Mouse (Mus musculus): ENCODE data around the gene Tns3. TPM values are rescaled to one million over a fixed set of nuclear protein-coding genes. Genes with fewer than 3 reads are reported as not detected.

The Tns3 gene
- polyA plus RNA-seq, 1 experiment from 2014 or later = 18.7 TPM

DNA sequence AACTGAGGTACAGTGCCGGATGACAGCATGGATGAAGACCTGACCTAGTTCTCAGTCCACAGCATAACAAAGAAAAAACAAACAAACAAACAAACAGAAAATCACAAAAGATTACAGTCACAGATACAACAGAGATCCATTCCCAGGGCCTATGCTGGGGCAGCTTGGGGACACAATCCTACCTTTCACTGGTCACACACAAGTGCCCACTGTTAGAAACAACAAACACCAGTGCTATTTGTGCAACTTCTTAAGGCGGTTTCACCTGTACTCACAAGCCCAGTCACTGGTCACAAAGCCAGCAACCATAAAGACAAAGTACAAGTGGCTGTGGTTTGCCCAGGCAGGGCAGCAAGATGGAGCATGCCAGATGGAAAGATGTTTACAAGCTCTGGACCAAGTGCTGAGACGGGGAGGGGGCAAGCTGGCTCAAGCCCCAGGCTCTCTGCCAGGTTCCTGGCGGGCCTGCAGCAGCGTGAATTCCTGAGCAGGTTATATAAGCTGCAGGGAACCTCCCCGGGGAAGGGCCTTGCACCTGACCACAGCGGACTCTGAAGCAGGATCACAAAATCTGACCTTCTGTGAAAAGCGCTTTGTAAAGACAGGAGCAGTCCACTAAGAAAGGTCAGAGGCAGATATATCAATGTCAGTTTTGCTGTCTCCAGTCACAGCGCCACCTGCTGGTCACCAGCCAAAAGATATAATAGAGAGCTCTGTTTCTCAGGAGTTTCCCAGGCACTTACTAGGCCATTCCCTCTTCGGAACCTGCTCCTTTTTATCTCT is 140.8 kb downstream of the Tns3 start:
- H3K36me3 ChIP-seq (ENCODE audit: control insufficient read depth, insufficient read depth, low read length) = peaks cover 6% of the 10 kb centered on the region; the same call in 1 of the 2 replicates
- H3K27me3 ChIP-seq (replicated peaks; ENCODE audit: control insufficient read depth, insufficient read depth, low read length) = no peaks in the 10 kb centered on the region
- H3K9ac ChIP-seq (ENCODE audit: low read depth, low read length) = no peak overlapping the region
- no peak overlapping the region for H3K4me3 ChIP-seq (ENCODE audit: low read length)
- peaks cover 11% of the 10 kb centered on the region; the same call in 1 of the 2 replicates for H3K4me1 ChIP-seq (ENCODE audit: control insufficient read depth, insufficient read depth, low read length)
- H3K27ac ChIP-seq (ENCODE audit: low read length) = no peak overlapping the region
- 40% methylated on average over 10 of the region's 10 CpGs for WGBS
- no peaks in the 10 kb centered on the region for H3K9me3 ChIP-seq (ENCODE audit: control insufficient read depth, low read length)
- ATAC-seq = peak; percentile 55
- H3K4me2 ChIP-seq (ENCODE audit: low read depth, low read length) = no peak overlapping the region

DNA sequence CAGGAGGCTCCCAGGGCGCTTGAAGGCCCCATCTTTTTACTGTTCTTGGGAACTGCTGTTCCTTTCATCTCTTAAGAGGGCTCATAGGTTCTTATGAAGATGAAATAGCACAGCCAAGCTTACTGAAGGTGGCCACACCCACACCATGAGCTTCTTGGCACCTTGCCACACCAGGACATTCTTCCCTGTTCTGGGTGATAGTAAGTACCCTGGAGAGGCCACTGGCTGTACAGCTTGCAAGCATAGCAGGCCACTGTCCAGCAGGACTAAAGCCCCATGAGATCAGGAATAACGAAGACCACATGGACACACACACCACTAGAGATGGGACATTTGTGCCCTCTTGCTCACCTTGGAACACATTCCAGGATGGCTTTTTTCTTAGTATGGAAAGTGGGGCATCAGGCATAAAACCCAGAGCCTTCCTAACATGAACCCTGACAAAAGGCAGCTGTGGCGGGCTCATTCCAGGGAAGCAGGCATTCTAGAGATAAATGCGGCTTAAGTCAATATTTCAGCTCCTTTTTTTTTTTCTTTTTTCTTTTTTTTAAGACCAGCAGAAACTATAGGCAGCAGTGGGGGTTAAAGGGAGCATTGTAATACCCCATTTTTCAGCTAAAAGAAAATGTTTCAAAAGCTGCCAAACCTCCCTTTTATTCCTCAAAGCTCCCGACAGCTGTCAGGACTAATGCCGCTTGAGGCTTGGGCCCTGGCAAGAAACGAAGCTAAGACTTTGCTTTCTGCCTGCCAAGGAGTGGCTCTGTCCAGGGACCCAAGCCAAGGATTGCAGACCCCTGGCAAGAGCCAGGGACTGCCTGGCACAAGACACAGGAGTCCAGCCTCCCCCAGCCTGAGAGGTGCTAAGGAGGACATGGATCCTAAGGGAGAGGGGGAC is 150.7 kb downstream of the Tns3 start:
- no peaks in the 10 kb centered on the region for H3K9me3 ChIP-seq (ENCODE audit: control insufficient read depth, low read length)
- WGBS = 48% methylated on average over 7 of the region's 7 CpGs
- H3K4me3 ChIP-seq (ENCODE audit: low read length) = no peak overlapping the region
- H3K27ac ChIP-seq (ENCODE audit: low read length) = peak overlapping the region; percentile 62
- peaks cover 27% of the 10 kb centered on the region for H3K4me1 ChIP-seq (ENCODE audit: control insufficient read depth, insufficient read depth, low read length)
- peak; percentile 61 for ATAC-seq
- H3K4me2 ChIP-seq (ENCODE audit: low read depth, low read length) = no peak overlapping the region
- H3K9ac ChIP-seq (ENCODE audit: low read depth, low read length) = no peak overlapping the region
- H3K27me3 ChIP-seq (replicated peaks; ENCODE audit: control insufficient read depth, insufficient read depth, low read length) = no peaks in the 10 kb centered on the region
- H3K36me3 ChIP-seq (ENCODE audit: control insufficient read depth, insufficient read depth, low read length) = no peaks in the 10 kb centered on the region; the same call in 1 of the 2 replicates

DNA sequence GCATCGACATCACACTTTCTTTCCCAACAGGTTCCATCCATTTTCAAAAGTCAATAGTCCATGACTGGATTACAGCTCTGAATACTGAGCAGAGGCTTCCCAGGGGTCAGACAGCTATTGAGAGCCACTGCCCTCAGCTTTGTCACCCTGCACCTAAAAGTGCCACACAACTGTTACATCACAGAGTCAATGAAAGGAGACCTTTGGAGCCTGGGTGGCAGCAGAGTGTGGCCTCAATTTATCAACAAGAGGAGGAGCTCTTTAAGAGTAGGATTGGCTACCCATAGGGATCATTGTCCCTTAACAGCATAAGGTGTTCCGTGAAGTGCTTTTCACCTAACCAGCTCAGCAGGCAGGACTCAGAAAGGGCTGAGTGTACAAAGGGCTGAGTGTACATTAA is 154.0 kb downstream of the Tns3 start:
- Histone ChIP-seq H3K4me3 (ENCODE audit: low read length) (no peak overlapping the region), H3K9me3 (ENCODE audit: control insufficient read depth, low read length) (no peaks in the 10 kb centered on the region), H3K36me3 (ENCODE audit: control insufficient read depth, insufficient read depth, low read length) (peaks cover 2% of the 10 kb centered on the region; the same call in 1 of the 2 replicates), H3K27me3 (replicated peaks; ENCODE audit: control insufficient read depth, insufficient read depth, low read length) (no peaks in the 10 kb centered on the region), H3K9ac (ENCODE audit: low read depth, low read length) (no peak overlapping the region), H3K27ac (ENCODE audit: low read length) (peak overlapping the region; percentile 44; the same call in 1 of the 2 replicates), H3K4me2 (ENCODE audit: low read depth, low read length) (no peak overlapping the region), H3K4me1 (ENCODE audit: control insufficient read depth, insufficient read depth, low read length) (peaks cover 27% of the 10 kb centered on the region)
- ATAC-seq = peak; percentile 90
- WGBS = 67% methylated on average over 2 of the region's 2 CpGs

DNA sequence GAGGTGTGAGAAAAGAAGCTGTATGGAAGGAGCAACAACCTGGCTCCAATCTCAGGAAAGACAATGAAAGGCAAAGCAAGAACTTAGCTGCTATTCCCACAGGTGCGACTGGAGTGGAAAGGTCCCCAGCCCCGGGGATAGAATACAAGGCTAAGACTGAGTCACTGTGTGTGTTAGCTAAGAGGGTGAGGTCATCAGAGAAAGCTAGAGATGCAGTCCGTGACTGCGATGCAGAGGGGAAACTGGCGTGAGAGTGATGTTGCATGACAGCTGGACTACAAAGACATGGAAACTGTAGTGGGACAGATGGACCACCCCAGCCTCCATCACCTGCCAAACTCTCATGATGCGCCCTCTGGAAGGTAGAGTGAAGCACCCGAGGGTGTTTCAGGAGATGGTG is 154.7 kb downstream of the Tns3 start:
- 71% methylated on average over 7 of the region's 7 CpGs for WGBS
- Histone ChIP-seq H3K4me2 (ENCODE audit: low read depth, low read length) (no peak overlapping the region), H3K9ac (ENCODE audit: low read depth, low read length) (no peak overlapping the region), H3K4me1 (ENCODE audit: control insufficient read depth, insufficient read depth, low read length) (peaks cover 27% of the 10 kb centered on the region), H3K4me3 (ENCODE audit: low read length) (no peak overlapping the region), H3K27me3 (replicated peaks; ENCODE audit: control insufficient read depth, insufficient read depth, low read length) (no peaks in the 10 kb centered on the region), H3K9me3 (ENCODE audit: control insufficient read depth, low read length) (no peaks in the 10 kb centered on the region), H3K27ac (ENCODE audit: low read length) (peak overlapping the region; percentile 44; the same call in 1 of the 2 replicates), H3K36me3 (ENCODE audit: control insufficient read depth, insufficient read depth, low read length) (peaks cover 2% of the 10 kb centered on the region; the same call in 1 of the 2 replicates)
- no peak for ATAC-seq

DNA sequence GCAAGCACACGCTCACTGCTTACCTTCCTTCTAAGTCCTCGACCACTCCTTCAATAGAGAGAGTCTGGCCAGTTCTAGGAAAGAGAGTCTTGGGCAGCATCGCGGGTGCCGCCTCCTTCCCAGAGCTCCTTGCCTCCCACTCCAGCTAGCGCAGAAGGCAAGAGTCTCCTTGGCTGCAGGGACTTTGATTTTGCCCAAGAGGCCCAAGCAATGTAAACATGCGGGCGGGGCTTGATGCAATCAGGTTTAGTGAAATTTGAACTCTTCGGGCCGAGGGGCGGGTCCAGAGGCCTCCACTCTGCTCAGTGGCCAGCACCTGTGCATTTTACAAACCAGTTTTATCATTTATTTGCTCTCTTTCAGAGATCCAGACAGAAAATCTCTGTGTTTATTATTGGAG is 160.6 kb downstream of the Tns3 start:
- Histone ChIP-seq H3K4me3 (ENCODE audit: low read length) (peak overlapping the region; percentile 43), H3K4me1 (ENCODE audit: control insufficient read depth, insufficient read depth, low read length) (peaks cover 29% of the 10 kb centered on the region), H3K9me3 (ENCODE audit: control insufficient read depth, low read length) (no peaks in the 10 kb centered on the region), H3K4me2 (ENCODE audit: low read depth, low read length) (peak overlapping the region; percentile 55), H3K27ac (ENCODE audit: low read length) (peak overlapping the region; percentile 95), H3K9ac (ENCODE audit: low read depth, low read length) (peak overlapping the region; percentile 63; the same call in 1 of the 2 replicates), H3K27me3 (replicated peaks; ENCODE audit: control insufficient read depth, insufficient read depth, low read length) (no peaks in the 10 kb centered on the region), H3K36me3 (ENCODE audit: control insufficient read depth, insufficient read depth, low read length) (peaks cover 4% of the 10 kb centered on the region; the same call in 1 of the 2 replicates)
- ATAC-seq = peak; percentile 95
- WGBS = 22% methylated on average over 11 of the region's 11 CpGs

DNA sequence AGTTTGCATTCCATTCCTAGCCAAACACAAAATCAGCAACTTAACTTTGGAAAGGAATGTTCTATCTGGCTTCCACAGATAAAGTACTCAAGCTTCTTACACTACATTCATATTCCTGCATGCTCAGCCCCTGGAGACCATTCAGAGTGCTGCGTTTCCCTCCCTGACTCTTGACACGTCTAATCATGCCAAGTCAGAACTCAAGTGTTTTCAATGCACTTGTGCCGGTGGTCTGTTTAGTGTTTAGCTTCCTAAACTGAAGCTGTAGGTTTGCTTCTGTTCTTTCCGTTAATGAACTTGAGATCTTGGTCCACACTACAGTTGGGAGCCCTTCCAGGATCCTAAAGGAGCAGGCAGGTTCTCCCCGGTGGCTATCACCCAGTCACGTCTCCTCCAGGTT is 163.5 kb downstream of the Tns3 start:
- no peak for ATAC-seq
- Histone ChIP-seq H3K9me3 (ENCODE audit: control insufficient read depth, low read length) (no peaks in the 10 kb centered on the region), H3K4me2 (ENCODE audit: low read depth, low read length) (no peak overlapping the region), H3K27me3 (replicated peaks; ENCODE audit: control insufficient read depth, insufficient read depth, low read length) (no peaks in the 10 kb centered on the region), H3K4me3 (ENCODE audit: low read length) (no peak overlapping the region), H3K36me3 (ENCODE audit: control insufficient read depth, insufficient read depth, low read length) (peaks cover 3% of the 10 kb centered on the region; the same call in 1 of the 2 replicates), H3K4me1 (ENCODE audit: control insufficient read depth, insufficient read depth, low read length) (peaks cover 40% of the 10 kb centered on the region), H3K9ac (ENCODE audit: low read depth, low read length) (no peak overlapping the region), H3K27ac (ENCODE audit: low read length) (0 out of 2 replicates have a peak overlapping the region, but pooled peaks have one; percentile 36)
- 75% methylated on average over 6 of the region's 6 CpGs for WGBS

DNA sequence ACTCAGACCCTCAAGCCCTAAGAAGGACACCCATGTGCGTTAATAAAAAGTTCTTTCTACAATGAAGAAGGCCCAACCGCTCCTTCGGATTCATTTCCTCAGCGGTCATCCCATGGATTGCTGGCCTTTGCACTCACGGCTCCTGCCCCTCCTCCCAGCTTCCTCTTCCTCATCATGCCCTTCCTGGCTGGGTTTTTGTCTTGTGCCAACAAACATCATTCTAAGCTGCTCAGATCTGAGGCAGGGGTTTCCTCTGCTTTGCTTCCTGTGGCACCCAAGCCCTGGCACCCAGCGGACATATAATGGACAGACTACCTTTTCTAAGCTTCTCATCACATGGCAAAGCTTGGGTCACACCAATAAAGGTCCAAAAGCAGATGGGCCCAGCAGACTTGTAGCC is 167.2 kb downstream of the Tns3 start:
- peak overlapping the region; percentile 64 for H3K27ac ChIP-seq (ENCODE audit: low read length)

DNA sequence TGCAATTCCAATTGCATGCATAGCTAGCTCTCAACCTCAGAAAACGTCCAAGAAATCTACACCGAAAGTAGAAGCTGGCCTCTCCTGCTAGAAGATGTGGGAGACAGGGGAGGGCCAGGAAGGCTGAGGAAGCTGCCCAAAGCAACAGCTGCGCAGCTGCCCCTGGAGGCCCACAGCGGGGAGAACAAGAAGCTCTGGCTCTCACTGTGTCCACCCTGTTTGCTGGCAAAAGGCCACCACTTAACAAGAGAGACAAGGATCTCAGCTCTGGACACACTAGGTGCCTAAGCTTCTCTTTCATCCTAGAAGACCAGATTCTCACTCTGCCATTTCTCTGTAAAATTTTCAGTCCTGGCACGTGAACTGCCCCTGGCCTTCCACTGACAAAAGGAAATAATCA is 167.6 kb downstream of the Tns3 start:
- H3K4me2 ChIP-seq (ENCODE audit: low read depth, low read length) = no peak overlapping the region
- H3K27me3 ChIP-seq (replicated peaks; ENCODE audit: control insufficient read depth, insufficient read depth, low read length) = no peaks in the 10 kb centered on the region
- peak overlapping the region; percentile 64 for H3K27ac ChIP-seq (ENCODE audit: low read length)
- ATAC-seq = peak; percentile 61
- WGBS = 29% methylated on average over 5 of the region's 5 CpGs
- no peak overlapping the region for H3K4me3 ChIP-seq (ENCODE audit: low read length)
- H3K9me3 ChIP-seq (ENCODE audit: control insufficient read depth, low read length) = no peaks in the 10 kb centered on the region
- H3K4me1 ChIP-seq (ENCODE audit: control insufficient read depth, insufficient read depth, low read length) = peaks cover 37% of the 10 kb centered on the region
- H3K9ac ChIP-seq (ENCODE audit: low read depth, low read length) = no peak overlapping the region
- peaks cover 20% of the 10 kb centered on the region for H3K36me3 ChIP-seq (ENCODE audit: control insufficient read depth, insufficient read depth, low read length)

More for the DNA sequence above, 167.2 kb downstream of the Tns3 start:
- peaks cover 15% of the 10 kb centered on the region for H3K36me3 ChIP-seq (ENCODE audit: control insufficient read depth, insufficient read depth, low read length)
- H3K4me3 ChIP-seq (ENCODE audit: low read length) = no peak overlapping the region
- no peak overlapping the region for H3K9ac ChIP-seq (ENCODE audit: low read depth, low read length)
- no peaks in the 10 kb centered on the region for H3K27me3 ChIP-seq (replicated peaks; ENCODE audit: control insufficient read depth, insufficient read depth, low read length)
- no peak overlapping the region for H3K4me2 ChIP-seq (ENCODE audit: low read depth, low read length)
- ATAC-seq = no peak
- H3K4me1 ChIP-seq (ENCODE audit: control insufficient read depth, insufficient read depth, low read length) = peaks cover 41% of the 10 kb centered on the region
- 73% methylated on average over 6 of the region's 6 CpGs for WGBS
- no peaks in the 10 kb centered on the region for H3K9me3 ChIP-seq (ENCODE audit: control insufficient read depth, low read length)

DNA sequence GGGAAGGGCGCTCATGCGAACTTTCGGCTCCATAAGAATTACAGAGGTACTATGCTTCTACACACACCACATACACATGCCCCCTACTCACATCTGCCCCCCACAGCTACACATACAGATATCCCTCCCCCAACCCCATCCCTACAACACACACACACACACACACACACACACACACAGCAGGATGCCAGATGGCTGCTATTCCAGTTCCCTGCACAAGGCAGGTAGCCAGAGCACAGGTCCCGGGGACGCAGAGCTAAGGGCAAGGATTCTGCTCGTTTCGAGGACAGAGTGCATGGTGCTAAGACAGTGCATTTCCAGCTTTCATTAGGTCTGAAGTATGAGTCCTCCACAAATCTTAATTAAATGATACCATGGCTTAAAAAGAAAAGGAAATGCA is 168.5 kb downstream of the Tns3 start:
- no peak overlapping the region for H3K9ac ChIP-seq (ENCODE audit: low read depth, low read length)
- H3K36me3 ChIP-seq (ENCODE audit: control insufficient read depth, insufficient read depth, low read length) = peaks cover 24% of the 10 kb centered on the region
- H3K27ac ChIP-seq (ENCODE audit: low read length) = no peak overlapping the region
- 85% methylated on average over 7 of the region's 7 CpGs for WGBS
- H3K4me3 ChIP-seq (ENCODE audit: low read length) = no peak overlapping the region
- H3K27me3 ChIP-seq (replicated peaks; ENCODE audit: control insufficient read depth, insufficient read depth, low read length) = no peaks in the 10 kb centered on the region
- no peak for ATAC-seq
- no peaks in the 10 kb centered on the region for H3K9me3 ChIP-seq (ENCODE audit: control insufficient read depth, low read length)
- no peak overlapping the region for H3K4me2 ChIP-seq (ENCODE audit: low read depth, low read length)
- peaks cover 30% of the 10 kb centered on the region for H3K4me1 ChIP-seq (ENCODE audit: control insufficient read depth, insufficient read depth, low read length)
